Mouse (Mus musculus) ES-E14 (cell line): Measurements from ENCODE around the gene Cfap45.

Experiments
- CHD2 ChIP-seq: IDR thresholded peaks from 2 replicates; pipeline ENCODE4 v1.6.1; 2014; ENCODE audit warnings: mild to moderate bottlenecking, low read depth, low read length, inconsistent platforms
- HCFC1 ChIP-seq: IDR thresholded peaks from 2 replicates; pipeline ENCODE4 v1.6.1; 2012; ENCODE audit warnings: low read length, inconsistent platforms, borderline replicate concordance; ENCODE audit not compliant: insufficient read depth
- MAFK ChIP-seq: IDR thresholded peaks from 2 replicates; pipeline ENCODE4 v1.6.1; 2014; ENCODE audit warnings: mild to moderate bottlenecking, low read depth, low read length, inconsistent platforms; ENCODE audit not compliant: insufficient read depth
- ZC3H11A ChIP-seq: IDR thresholded peaks from 2 replicates; pipeline ENCODE4 v1.6.1; 2012; ENCODE audit warnings: low read depth, mild to moderate bottlenecking, inconsistent platforms, low read length, borderline replicate concordance
- ZNF384 ChIP-seq: IDR thresholded peaks from 2 replicates; pipeline ENCODE4 v1.6.1; 2012; ENCODE audit warnings: low read depth, low read length, inconsistent platforms

DNA sequence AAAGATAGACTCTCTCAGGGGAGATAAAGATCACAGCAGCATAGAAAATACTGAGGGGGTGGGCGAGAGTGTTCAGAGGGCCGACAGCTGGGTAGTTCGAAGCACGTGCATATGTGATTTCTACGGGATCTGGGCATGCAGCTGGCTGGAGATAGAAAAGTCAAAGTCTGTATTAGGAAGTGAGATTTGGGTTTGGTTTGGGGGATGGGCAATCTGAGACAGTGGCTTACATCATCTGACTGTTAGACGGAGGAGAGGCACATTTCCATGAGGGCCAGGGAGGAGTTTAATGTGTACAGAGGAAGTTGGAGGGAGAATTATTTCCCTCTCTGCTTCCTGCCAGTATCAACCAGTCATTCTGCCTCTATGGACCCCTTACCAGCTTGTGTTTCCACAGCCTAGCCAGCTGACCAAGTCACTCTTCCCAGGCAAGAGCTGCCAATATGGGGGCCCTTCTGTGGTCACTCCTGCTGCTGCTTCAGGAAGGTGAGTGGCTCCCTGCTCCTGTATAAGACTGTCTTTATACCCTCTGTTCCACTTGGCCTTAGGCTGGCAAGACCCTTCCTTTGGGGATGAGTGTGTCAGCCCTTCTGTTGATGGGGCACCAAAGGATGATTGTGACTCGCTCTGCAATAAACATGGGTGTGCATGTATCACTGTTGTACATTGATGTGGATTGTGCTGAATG, 45.4 kb upstream of the Cfap45 start, which contains the start of gene Slamf9:
- no peak for TF ChIP-seq HCFC1
- no peak for TF ChIP-seq ZNF384
- TF ChIP-seq ZC3H11A, result no peak
- TF ChIP-seq CHD2, result no peak
- no peak for TF ChIP-seq MAFK
